Mouse (Mus musculus): ENCODE results near the gene Ptpn20.

The Ptpn20 gene

DNA sequence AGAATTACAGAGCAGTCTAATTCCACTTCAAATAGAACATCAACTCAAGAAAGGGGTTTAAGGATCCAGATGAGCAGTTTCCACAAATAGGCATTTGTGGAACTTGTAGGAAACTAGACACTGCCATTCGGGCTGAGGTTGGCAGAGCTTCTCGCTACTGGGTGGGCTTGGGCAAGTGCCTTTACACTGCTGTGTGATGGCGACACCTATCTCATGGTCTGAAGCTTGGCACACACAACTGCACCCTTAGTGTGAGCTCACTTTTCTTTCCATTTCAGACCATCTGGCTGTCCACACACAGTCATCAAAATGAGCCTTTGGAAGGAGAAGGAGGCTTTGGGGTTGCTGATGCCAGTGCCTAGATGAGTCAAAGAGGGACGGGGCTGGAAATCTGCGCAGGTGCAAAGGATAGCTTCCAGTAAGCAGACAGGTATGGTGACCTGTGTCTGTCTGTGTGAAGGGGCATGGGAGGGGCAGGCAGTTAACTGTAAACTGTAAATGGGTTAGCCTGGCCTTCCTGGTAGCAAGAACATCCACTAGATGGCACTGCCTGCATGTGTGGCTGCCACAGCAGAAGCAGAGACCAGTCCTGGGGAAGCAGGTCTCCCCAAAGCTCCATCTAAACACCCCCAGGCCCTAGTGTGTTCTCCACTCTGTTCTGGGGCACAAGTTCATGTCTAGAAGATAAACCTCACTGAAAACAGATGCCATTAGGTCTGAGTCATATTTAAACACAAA, 84.5 kb downstream of the Ptpn20 start:
- no peak for DNase-seq (ENCODE audit: low spot score in 2 of 2)

DNA sequence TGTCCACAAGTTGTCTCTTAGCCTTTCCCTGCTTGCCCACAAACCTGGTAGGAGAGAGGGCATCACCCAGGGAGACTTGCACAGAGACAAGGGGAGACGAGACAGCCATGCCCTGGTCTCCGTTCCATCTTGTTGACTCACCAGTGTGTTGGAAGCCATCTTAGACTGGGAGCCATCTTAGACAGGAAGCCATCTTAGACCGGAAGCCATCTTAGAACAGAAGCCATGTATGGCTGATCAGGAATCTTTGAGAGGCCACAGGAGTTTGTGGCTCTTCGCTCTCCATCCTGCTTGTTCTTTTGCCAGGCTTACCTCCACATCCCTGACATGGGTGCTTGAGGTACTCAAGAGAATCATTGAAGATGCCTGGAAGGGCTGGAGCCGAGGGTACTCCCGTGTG, 89.0 kb downstream of the Ptpn20 start:
- no peak for DNase-seq (ENCODE audit: low spot score in 2 of 2)

DNA sequence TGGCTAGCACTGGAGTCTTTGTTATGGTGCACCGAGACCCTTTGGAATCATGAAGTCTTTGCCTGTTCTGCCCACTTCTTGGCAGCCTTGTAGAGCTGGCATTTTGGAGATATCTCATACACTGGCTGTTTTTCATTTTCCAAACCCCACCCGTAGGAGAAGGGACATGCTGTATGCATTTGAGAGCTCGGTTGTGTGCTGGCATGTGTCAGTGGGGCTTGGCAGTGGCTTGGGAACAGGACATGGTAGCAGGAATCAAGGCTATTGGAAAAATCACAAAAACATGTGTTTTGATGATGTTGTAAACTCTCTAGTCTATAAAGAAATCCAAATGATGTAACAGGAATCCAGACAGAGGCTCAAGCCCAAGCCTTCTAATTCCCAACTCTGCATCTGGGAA, 89.7 kb downstream of the Ptpn20 start:
- DNase-seq (ENCODE audit: low spot score in 2 of 2) = no peak

DNA sequence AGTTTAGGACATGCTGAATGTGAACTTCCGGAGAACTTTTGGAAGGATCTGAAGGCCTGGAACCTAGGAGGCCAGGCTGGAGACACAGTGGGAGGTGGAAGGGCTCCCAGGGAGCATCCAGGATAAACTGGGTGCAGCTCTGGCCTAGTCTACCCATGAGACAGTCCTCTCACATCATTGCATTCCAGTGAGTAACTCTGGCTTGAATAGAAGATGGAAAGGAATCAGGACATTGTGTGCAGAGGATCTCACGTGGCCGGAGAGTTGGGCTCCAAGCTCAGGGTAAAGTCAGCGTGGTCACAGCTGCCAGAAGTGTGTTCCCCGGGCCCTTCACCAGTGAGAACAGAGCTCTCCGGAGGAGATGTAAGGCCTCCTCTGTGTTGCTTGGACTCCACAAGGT, 91.6 kb downstream of the Ptpn20 start:
- DNase-seq (ENCODE audit: low spot score in 2 of 2) = no peak

DNA sequence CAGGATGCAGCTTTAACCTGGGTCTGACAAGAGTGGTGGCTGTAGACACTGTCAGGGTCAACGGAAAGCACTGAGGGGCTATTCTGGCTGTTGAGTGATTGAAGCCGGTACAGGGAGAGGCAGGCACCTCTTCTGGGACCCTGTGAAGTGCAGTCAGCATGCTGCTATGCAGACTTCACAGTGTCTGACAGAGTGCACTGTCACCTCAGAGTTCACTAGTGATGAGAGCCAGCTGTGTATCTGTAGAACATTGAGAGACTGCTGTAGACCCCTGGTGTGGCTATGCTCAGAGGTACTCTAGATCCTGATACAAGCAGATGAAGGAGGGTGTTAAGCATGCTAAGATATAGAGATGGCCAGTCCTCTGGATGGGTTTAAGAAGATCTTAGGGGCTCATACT, 93.8 kb downstream of the Ptpn20 start:
- no peak for DNase-seq (ENCODE audit: low spot score in 2 of 2)

DNA sequence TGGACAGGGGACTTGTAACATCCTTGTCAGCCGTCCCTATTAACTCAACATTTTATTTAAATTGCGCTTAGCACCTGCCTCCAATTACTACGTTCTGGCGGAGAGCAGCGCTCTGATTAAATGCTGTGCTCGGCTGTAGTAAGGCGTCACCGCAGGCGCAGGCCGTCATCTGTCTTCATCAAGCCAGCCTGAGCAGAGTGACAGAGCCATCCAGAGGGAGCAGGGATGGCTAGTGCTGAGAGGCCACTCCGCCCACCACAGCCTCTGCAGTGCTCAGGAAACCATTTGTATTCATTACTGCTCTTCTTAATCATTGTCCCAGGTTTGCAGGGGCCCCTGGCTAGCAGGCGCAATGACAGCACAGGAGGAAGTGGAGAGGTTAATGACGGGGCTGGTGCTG, 94.7 kb downstream of the Ptpn20 start:
- no peak for DNase-seq (ENCODE audit: low spot score in 2 of 2)

DNA sequence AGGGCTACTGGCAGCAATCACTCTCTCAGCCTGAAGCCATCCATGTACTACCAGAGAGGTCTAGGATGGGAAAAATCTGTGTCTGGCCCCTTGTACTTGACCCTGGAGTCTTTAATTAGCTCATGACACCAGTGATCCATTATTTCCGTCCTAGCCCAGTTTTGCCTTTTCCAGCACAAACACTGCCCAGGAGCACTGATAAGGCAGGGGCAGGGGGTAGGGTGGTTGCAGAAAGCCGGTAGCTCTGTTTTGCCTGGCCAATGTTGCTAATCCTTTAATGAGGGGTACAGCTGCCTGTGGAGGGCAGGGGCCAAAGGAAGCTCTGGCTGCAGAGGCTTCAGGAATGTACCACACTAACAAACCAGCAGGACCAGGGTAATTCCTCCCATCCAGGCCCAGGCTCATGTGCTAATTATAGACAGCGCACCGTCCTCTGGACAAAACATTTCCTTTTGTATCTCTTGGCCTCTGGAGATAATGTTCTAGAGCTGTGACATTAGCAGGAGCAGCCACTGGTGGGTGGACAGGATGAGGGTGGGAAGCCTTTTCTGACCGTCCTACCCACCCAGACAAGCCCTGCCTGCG, 98.5 kb downstream of the Ptpn20 start:
- DNase-seq (ENCODE audit: low spot score in 2 of 2) = peak in 1 of 2 experiments; percentile 3

DNA sequence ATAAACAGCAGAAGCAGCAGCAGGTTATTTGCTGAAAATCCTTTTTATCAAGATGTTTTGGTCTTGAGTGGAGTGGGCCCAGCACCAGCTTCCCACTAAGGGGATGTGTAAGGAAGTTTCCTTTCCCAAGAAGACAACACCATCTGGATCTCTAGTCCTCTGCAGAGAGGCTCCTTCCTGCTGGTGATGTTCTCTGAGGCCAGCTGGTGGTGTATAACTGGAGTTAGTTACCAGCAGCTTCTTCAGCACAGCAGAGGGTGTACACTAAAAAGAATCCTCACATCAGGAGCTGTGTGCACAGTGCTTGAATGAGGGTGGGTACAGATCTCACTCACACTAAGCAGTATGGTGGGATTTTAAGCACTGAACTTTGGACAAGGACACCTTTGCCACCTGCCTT, 100.0 kb downstream of the Ptpn20 start:
- DNase-seq (ENCODE audit: low spot score in 2 of 2) = no peak
